Mouse (Mus musculus): Measurements from ENCODE around the gene Sfmbt2.

DNA sequence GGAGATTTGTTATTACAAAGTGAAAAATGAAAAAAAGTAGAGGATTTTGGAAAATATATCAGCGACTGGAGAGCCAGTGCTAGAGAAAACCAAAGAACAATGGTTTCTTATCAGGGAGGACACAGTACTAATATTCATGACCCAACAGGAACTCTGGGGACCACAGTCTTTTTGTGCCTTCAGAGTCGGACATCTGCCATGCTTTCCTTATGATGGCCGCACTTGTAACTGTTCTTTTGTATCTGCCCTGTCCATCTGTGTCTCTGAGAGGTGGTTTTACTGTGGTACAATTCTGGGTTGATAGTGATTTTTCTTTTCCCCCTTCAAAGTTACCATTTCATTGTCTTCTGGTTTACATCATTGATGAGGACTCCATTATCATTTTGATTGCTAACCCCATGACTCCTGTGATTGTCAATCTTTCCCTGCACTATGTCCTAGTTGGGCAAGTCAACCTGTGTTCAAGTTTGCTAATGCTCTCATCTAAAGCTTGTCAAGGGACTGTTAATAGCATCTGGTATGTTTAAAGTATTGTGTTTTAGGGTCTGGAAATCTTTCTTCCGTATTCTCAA is 35.2 kb upstream of the Sfmbt2 start:
- TF ChIP-seq CTCF (IDR thresholded peaks at IDR 0.05) (no peak), EP300 (IDR thresholded peaks at IDR 0.05) (no peak)
